Mouse (Mus musculus): ENCODE measurements around the gene Dmrt1. TPM values are rescaled to one million over a fixed set of nuclear protein-coding genes. Genes with fewer than 3 reads are reported as not detected.

The Dmrt1 gene
- total and polyA plus RNA-seq, 3 experiments, result not detected

- Histone ChIP-seq H3K27me3 (ENCODE audit: control insufficient read depth in 1 of 2, insufficient read depth in 2 of 2, low read length in 2 of 2) (no peaks in the 10 kb centered on the region), H3K79me2 (ENCODE audit: control insufficient read depth, insufficient read depth, low read length, poor library complexity) (no peaks in the 10 kb centered on the region), H3K9me3 (replicated peaks; ENCODE audit: insufficient read depth, low read length) (no peaks in the 10 kb centered on the region), H3K4me3 (ENCODE audit: control insufficient read depth in 1 of 2, insufficient read depth in 1 of 2, low read depth in 2 of 2, low read length in 2 of 2) (no peak overlapping the region), H3K9ac (ENCODE audit: control insufficient read depth, low read depth, low read length, poor library complexity, severe bottlenecking) (no peak overlapping the region), H3K4me1 (ENCODE audit: control insufficient read depth in 1 of 2, insufficient read depth in 2 of 2, low read length in 2 of 2) (no peaks in the 10 kb centered on the region), H3K27ac (ENCODE audit: control insufficient read depth, low read depth, low read length) (no peak overlapping the region), H3K36me3 (ENCODE audit: control insufficient read depth in 1 of 2, insufficient read depth in 2 of 2, low read length in 2 of 2) (no peaks in the 10 kb centered on the region)
- no peak for TF ChIP-seq TAL1 (IDR thresholded peaks at IDR 0.05; ENCODE audit: low read length)
- TF ChIP-seq ZNF384 (IDR thresholded peaks at IDR 0.05; ENCODE audit: low read depth, low read length), result no peak
- no peak for TF ChIP-seq USF2 (IDR thresholded peaks at IDR 0.05; ENCODE audit: borderline replicate concordance in 1 of 2, insufficient read depth in 1 of 2, low read depth in 1 of 2, low read length in 2 of 2)
- TF ChIP-seq MAX (IDR thresholded peaks at IDR 0.05; ENCODE audit: low read length), result no peak
- TF ChIP-seq CHD1 (IDR thresholded peaks at IDR 0.05; ENCODE audit: low read depth, low read length), result no peak
- no peak for TF ChIP-seq RCOR1 (IDR thresholded peaks at IDR 0.05; ENCODE audit: low read depth, low read length)
- no peak for TF ChIP-seq ETS1 (IDR thresholded peaks at IDR 0.05; ENCODE audit: low read depth, low read length)
- no peak for TF ChIP-seq ZMIZ1 (IDR thresholded peaks at IDR 0.05; ENCODE audit: low read depth, low read length)
- TF ChIP-seq TBP (IDR thresholded peaks at IDR 0.05; ENCODE audit: low read depth, low read length), result no peak
- no peak for DNase-seq (ENCODE audit: low read depth, low spot score)
Observed at GRCm38 (mm10) chr19:25514986-25515530, 9.6 kb downstream of the Dmrt1 start.

GRCm38 (mm10) chr19:25524156-25524555, 18.7 kb downstream of the Dmrt1 start:
- Histone ChIP-seq H3K9me3 (replicated peaks; ENCODE audit: insufficient read depth, low read length) (no peaks in the 10 kb centered on the region), H3K27ac (ENCODE audit: control insufficient read depth, low read depth, low read length) (no peak overlapping the region), H3K79me2 (ENCODE audit: control insufficient read depth, insufficient read depth, low read length, poor library complexity) (no peaks in the 10 kb centered on the region), H3K36me3 (ENCODE audit: control insufficient read depth in 1 of 2, insufficient read depth in 2 of 2, low read length in 2 of 2) (no peaks in the 10 kb centered on the region), H3K4me3 (ENCODE audit: control insufficient read depth in 1 of 2, insufficient read depth in 1 of 2, low read depth in 2 of 2, low read length in 2 of 2) (no peak overlapping the region), H3K4me1 (ENCODE audit: control insufficient read depth in 1 of 2, insufficient read depth in 2 of 2, low read length in 2 of 2) (no peaks in the 10 kb centered on the region), H3K27me3 (ENCODE audit: control insufficient read depth in 1 of 2, insufficient read depth in 2 of 2, low read length in 2 of 2) (no peaks in the 10 kb centered on the region), H3K9ac (ENCODE audit: control insufficient read depth, low read depth, low read length, poor library complexity, severe bottlenecking) (no peak overlapping the region)
- DNase-seq (ENCODE audit: low read depth, low spot score), result no peak
- no peak for TF ChIP-seq CHD1 (IDR thresholded peaks at IDR 0.05; ENCODE audit: low read depth, low read length)
- no peak for TF ChIP-seq USF2 (IDR thresholded peaks at IDR 0.05; ENCODE audit: borderline replicate concordance in 1 of 2, insufficient read depth in 1 of 2, low read depth in 1 of 2, low read length in 2 of 2)
- TF ChIP-seq SIN3A (IDR thresholded peaks at IDR 0.05; ENCODE audit: low read length), result no peak
- TF ChIP-seq NELFE (IDR thresholded peaks at IDR 0.05; ENCODE audit: low read depth, low read length), result no peak
- no peak for TF ChIP-seq CTCF (IDR thresholded peaks at IDR 0.05 in 2 of 3, conservative IDR thresholded peaks at IDR 0.05 in 1 of 3; ENCODE audit: control insufficient read depth in 1 of 3, insufficient read depth in 1 of 3, low read depth in 2 of 3, low read length in 3 of 3, poor library complexity in 1 of 3, severe bottlenecking in 1 of 3)
- no peak for TF ChIP-seq CHD2 (IDR thresholded peaks at IDR 0.05; ENCODE audit: low read length)
- TF ChIP-seq RAD21 (IDR thresholded peaks at IDR 0.05; ENCODE audit: low read depth, low read length), result no peak
- TF ChIP-seq GABPA (IDR thresholded peaks at IDR 0.05; ENCODE audit: low read depth, low read length), result no peak
- no peak for TF ChIP-seq POLR2A (IDR thresholded peaks at IDR 0.05; ENCODE audit: control insufficient read depth in 1 of 2, insufficient read depth in 1 of 2, low read depth in 1 of 2, low read length in 2 of 2, poor library complexity in 1 of 2)
